Mouse (Mus musculus): Measurements from ENCODE around the gene Irf2. TPM values are rescaled to one million over a fixed set of nuclear protein-coding genes. Genes with fewer than 3 reads are reported as not detected.
"Not testable (repeated sequence)": the region's sequence is repeated elsewhere in the genome, so short reads cannot be mapped to it uniquely, and the experiment has no call there.

The Irf2 gene
- total RNA-seq, 1 experiment: 2.6 TPM

DNA sequence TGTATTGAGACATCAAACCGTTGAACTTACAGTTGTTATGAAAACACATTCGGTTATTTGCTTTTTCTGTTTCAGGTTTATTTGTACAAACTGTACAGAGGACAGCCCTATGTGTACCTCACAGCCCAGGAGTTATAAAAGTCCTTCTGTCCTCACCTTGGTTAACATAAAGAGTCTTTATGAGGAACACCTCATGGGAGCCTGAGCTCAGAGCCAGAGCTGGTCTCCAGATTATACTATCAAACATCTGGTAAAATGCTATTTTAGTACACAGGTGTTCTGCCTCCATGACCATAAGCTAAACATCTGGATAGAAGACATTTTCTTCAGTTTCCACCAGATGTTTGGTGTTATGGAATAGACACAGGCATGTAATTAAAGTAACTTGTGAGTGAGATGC lies 13.1 kb upstream of the Irf2 start:
- in situ Hi-C loops (cut with MboI; ENCODE audit: low sequenced_read_pairs in 2 of 2, unreplicated experiment in 2 of 2): no loop called here
- no peak overlapping the region for H3K27ac ChIP-seq (ENCODE audit: insufficient read depth, low read depth, low read length, poor library complexity, severe bottlenecking)
- no peak for DNase-seq (ENCODE audit: low read depth, low spot score)
- H3K36me3 ChIP-seq (ENCODE audit: control insufficient read depth, insufficient read depth, low read length, poor library complexity, severe bottlenecking): no peaks in the 10 kb centered on the region
- H3K9ac ChIP-seq (ENCODE audit: insufficient read depth, low read depth, low read length, poor library complexity, severe bottlenecking): no peak overlapping the region
- no peaks in the 10 kb centered on the region for H3K9me3 ChIP-seq (ENCODE audit: control insufficient read depth, insufficient read depth, low read depth, low read length)
- TF ChIP-seq HCFC1 (IDR thresholded peaks at IDR 0.05; ENCODE audit: borderline replicate concordance, insufficient read depth, low read length) (no peak), ZNF384 (IDR thresholded peaks at IDR 0.05; ENCODE audit: low read depth, low read length) (no peak), MAFK (IDR thresholded peaks at IDR 0.05; ENCODE audit: insufficient read depth, low read depth, low read length) (no peak), CHD2 (IDR thresholded peaks at IDR 0.05; ENCODE audit: low read depth, low read length) (no peak), ZC3H11A (IDR thresholded peaks at IDR 0.05; ENCODE audit: borderline replicate concordance, low read depth, low read length) (no peak)
- H3K4me1 ChIP-seq (ENCODE audit: control insufficient read depth in 2 of 2, insufficient read depth in 2 of 2, low read length in 2 of 2, poor library complexity in 1 of 2): no peaks in the 10 kb centered on the region
- H3K4me3 ChIP-seq (ENCODE audit: insufficient read depth in 1 of 2, low read depth in 1 of 2, low read length in 2 of 2, poor library complexity in 1 of 2, severe bottlenecking in 1 of 2): no peak overlapping the region

DNA sequence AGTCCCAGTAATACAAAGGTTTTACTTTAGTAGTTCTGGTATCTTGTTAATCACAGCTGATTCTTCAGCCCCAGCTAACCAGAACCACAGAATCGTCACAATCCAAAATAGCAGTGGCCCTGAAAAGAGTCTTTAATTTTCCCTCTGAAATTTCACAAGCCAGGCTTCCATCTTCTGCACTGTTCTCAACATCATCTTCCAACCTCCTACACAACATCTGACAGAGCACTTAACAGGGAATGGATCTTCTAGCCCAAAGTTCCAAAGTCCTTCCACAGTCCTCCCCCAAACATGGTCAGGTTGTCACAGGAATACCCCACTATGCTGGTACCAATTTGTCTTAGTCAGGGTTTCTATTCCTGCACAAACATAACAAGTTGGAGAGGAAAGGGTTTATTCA lies 9.9 kb upstream of the Irf2 start:
- not testable (repeated sequence) for H3K27ac ChIP-seq (ENCODE audit: insufficient read depth, low read depth, low read length, poor library complexity, severe bottlenecking); H3K4me3 ChIP-seq (ENCODE audit: insufficient read depth in 1 of 2, low read depth in 1 of 2, low read length in 2 of 2, poor library complexity in 1 of 2, severe bottlenecking in 1 of 2); DNase-seq (ENCODE audit: low read depth, low spot score); H3K36me3 ChIP-seq (ENCODE audit: control insufficient read depth, insufficient read depth, low read length, poor library complexity, severe bottlenecking); H3K4me1 ChIP-seq (ENCODE audit: control insufficient read depth in 2 of 2, insufficient read depth in 2 of 2, low read length in 2 of 2, poor library complexity in 1 of 2); H3K9me3 ChIP-seq (ENCODE audit: control insufficient read depth, insufficient read depth, low read depth, low read length); H3K9ac ChIP-seq (ENCODE audit: insufficient read depth, low read depth, low read length, poor library complexity, severe bottlenecking)
- in situ Hi-C loops (cut with MboI; ENCODE audit: low sequenced_read_pairs in 2 of 2, unreplicated experiment in 2 of 2): loop anchor here in 1 of 2 experiments (10.0 kb wide), 1 partner anchor 435 kb away; the partner anchor contains the start of gene Helt

DNA sequence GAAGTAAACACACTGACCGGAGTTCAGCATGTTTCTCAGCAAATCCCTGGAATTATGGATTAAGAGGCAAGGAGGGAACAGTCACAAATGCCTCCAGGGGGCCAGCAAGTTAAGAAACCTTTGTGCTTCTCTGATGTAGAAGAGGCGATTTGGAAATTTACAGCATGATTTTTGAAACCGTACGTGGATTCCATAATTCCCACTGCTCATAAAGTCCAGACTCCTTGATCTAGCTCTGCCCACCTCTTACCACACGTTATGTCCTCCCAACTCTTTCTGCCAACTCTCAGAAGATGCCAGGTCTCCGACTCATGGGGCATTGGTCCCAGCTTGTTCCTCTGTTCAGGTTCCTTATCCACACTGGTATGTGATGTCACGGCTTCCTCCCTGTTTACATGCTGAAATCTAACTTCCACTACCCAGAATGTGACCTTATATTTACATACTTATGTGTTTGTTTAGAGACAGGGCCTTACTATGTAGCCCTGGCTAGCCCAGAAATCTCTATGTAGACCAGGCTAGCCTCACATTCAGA lies 7.1 kb upstream of the Irf2 start:
- Histone ChIP-seq H3K4me3 (ENCODE audit: insufficient read depth in 1 of 2, low read depth in 1 of 2, low read length in 2 of 2, poor library complexity in 1 of 2, severe bottlenecking in 1 of 2) (no peak overlapping the region), H3K4me1 (ENCODE audit: control insufficient read depth in 2 of 2, insufficient read depth in 2 of 2, low read length in 2 of 2, poor library complexity in 1 of 2) (no peaks in the 10 kb centered on the region), H3K27ac (ENCODE audit: insufficient read depth, low read depth, low read length, poor library complexity, severe bottlenecking) (no peak overlapping the region), H3K9ac (ENCODE audit: insufficient read depth, low read depth, low read length, poor library complexity, severe bottlenecking) (no peak overlapping the region), H3K9me3 (ENCODE audit: control insufficient read depth, insufficient read depth, low read depth, low read length) (no peaks in the 10 kb centered on the region), H3K36me3 (ENCODE audit: control insufficient read depth, insufficient read depth, low read length, poor library complexity, severe bottlenecking) (no peaks in the 10 kb centered on the region)
- DNase-seq (ENCODE audit: low read depth, low spot score): no peak
- TF ChIP-seq ZC3H11A (IDR thresholded peaks at IDR 0.05; ENCODE audit: borderline replicate concordance, low read depth, low read length): no peak
- TF ChIP-seq ZNF384 (IDR thresholded peaks at IDR 0.05; ENCODE audit: low read depth, low read length): no peak
- TF ChIP-seq HCFC1 (IDR thresholded peaks at IDR 0.05; ENCODE audit: borderline replicate concordance, insufficient read depth, low read length): no peak
- TF ChIP-seq CHD2 (IDR thresholded peaks at IDR 0.05; ENCODE audit: low read depth, low read length): no peak
- no peak for TF ChIP-seq MAFK (IDR thresholded peaks at IDR 0.05; ENCODE audit: insufficient read depth, low read depth, low read length)
- in situ Hi-C loops (cut with MboI; ENCODE audit: low sequenced_read_pairs in 2 of 2, unreplicated experiment in 2 of 2): loop anchor here in 1 of 2 experiments (10.0 kb wide), 1 partner anchor 438 kb away; the partner anchor contains the start of gene Helt

DNA sequence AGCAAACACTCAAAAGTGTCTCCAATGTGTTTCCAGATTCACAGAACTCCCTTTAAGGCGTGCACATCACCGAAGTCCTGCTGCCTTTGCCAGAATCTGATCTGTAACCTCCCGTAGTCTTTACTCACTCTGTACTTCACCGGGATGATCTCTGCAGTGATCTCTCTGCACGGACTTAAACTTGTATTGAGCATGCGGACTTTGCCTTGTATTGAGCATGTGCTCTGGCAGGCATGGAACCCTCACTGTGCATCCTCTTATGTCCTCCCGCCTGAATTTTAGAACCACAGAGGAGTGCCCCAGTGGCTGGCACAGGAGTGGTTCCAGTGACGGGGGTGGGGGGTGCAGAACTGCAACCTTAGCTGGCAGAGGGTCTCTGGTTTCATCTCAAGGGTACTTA lies 5.9 kb upstream of the Irf2 start:
- Histone ChIP-seq H3K9ac (ENCODE audit: insufficient read depth, low read depth, low read length, poor library complexity, severe bottlenecking) (no peak overlapping the region), H3K4me3 (ENCODE audit: insufficient read depth in 1 of 2, low read depth in 1 of 2, low read length in 2 of 2, poor library complexity in 1 of 2, severe bottlenecking in 1 of 2) (no peak overlapping the region), H3K4me1 (ENCODE audit: control insufficient read depth in 2 of 2, insufficient read depth in 2 of 2, low read length in 2 of 2, poor library complexity in 1 of 2) (no peaks in the 10 kb centered on the region), H3K9me3 (ENCODE audit: control insufficient read depth, insufficient read depth, low read depth, low read length) (no peaks in the 10 kb centered on the region), H3K36me3 (ENCODE audit: control insufficient read depth, insufficient read depth, low read length, poor library complexity, severe bottlenecking) (no peaks in the 10 kb centered on the region), H3K27ac (ENCODE audit: insufficient read depth, low read depth, low read length, poor library complexity, severe bottlenecking) (no peak overlapping the region)
- DNase-seq (ENCODE audit: low read depth, low spot score): no peak
- TF ChIP-seq CHD2 (IDR thresholded peaks at IDR 0.05; ENCODE audit: low read depth, low read length): no peak
- no peak for TF ChIP-seq HCFC1 (IDR thresholded peaks at IDR 0.05; ENCODE audit: borderline replicate concordance, insufficient read depth, low read length)
- TF ChIP-seq ZNF384 (IDR thresholded peaks at IDR 0.05; ENCODE audit: low read depth, low read length): no peak
- no peak for TF ChIP-seq ZC3H11A (IDR thresholded peaks at IDR 0.05; ENCODE audit: borderline replicate concordance, low read depth, low read length)
- no peak for TF ChIP-seq MAFK (IDR thresholded peaks at IDR 0.05; ENCODE audit: insufficient read depth, low read depth, low read length)
- in situ Hi-C loops (cut with MboI; ENCODE audit: low sequenced_read_pairs in 2 of 2, unreplicated experiment in 2 of 2): loop anchor here in 1 of 2 experiments (10.0 kb wide), 1 partner anchor 439 kb away; the partner anchor contains the start of gene Helt

DNA sequence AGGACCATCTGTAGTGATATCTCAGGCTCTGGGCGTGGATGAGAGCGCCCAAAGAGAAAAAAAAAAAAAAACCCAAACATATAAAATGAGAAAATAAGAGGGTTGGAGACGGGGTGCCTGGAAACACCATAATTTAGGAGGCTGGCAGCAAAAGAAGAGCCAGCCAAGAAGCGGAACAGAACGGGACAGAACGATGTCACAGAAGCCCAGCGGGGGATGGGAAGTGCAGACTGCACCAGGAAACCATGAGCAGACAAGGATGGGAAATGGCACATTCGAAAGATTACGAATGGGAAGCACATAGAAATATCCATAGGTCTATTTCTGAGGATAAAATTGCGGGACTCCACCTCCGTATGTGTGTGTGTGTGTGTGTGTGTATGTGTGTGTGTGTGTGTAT lies 4.0 kb upstream of the Irf2 start:
- TF ChIP-seq ZC3H11A (IDR thresholded peaks at IDR 0.05; ENCODE audit: borderline replicate concordance, low read depth, low read length) (no peak), MAFK (IDR thresholded peaks at IDR 0.05; ENCODE audit: insufficient read depth, low read depth, low read length) (no peak), CHD2 (IDR thresholded peaks at IDR 0.05; ENCODE audit: low read depth, low read length) (no peak), HCFC1 (IDR thresholded peaks at IDR 0.05; ENCODE audit: borderline replicate concordance, insufficient read depth, low read length) (no peak), ZNF384 (IDR thresholded peaks at IDR 0.05; ENCODE audit: low read depth, low read length) (no peak)

More for the DNA sequence above, 4.0 kb upstream of the Irf2 start:
- no peak for DNase-seq (ENCODE audit: low read depth, low spot score)
- no peak overlapping the region for H3K9ac ChIP-seq (ENCODE audit: insufficient read depth, low read depth, low read length, poor library complexity, severe bottlenecking)
- H3K36me3 ChIP-seq (ENCODE audit: control insufficient read depth, insufficient read depth, low read length, poor library complexity, severe bottlenecking): no peaks in the 10 kb centered on the region
- in situ Hi-C loops (cut with MboI; ENCODE audit: low sequenced_read_pairs in 2 of 2, unreplicated experiment in 2 of 2): loop anchor here in 1 of 2 experiments (10.0 kb wide), 1 partner anchor 441 kb away; the partner anchor contains the start of gene Helt
- H3K4me3 ChIP-seq (ENCODE audit: insufficient read depth in 1 of 2, low read depth in 1 of 2, low read length in 2 of 2, poor library complexity in 1 of 2, severe bottlenecking in 1 of 2): no peak overlapping the region
- 0 out of 4 replicates have a peak, but pooled peaks cover 0 to 2% of the 10 kb centered on the region in 2 experiments for H3K4me1 ChIP-seq (ENCODE audit: control insufficient read depth in 2 of 2, insufficient read depth in 2 of 2, low read length in 2 of 2, poor library complexity in 1 of 2)
- no peaks in the 10 kb centered on the region for H3K9me3 ChIP-seq (ENCODE audit: control insufficient read depth, insufficient read depth, low read depth, low read length)
- H3K27ac ChIP-seq (ENCODE audit: insufficient read depth, low read depth, low read length, poor library complexity, severe bottlenecking): no peak overlapping the region
